Mouse (Mus musculus) CH12.LX (cell line): ENCODE results near the gene Mapk8ip3. TPM values are rescaled to one million over a fixed set of nuclear protein-coding genes. Genes with fewer than 3 reads are reported as not detected.

Experiments used
- DNase-seq: peaks from one replicate; pipeline ENCODE4 v3.0.0-alpha.2; 2013; ENCODE audit errors: extremely low read depth
- H3K27ac ChIP-seq: 2 replicates; pipeline ENCODE4 v1.5.1; 2012; ENCODE audit warnings: low read depth, mild to moderate bottlenecking, control low read depth, moderate library complexity; ENCODE audit not compliant: insufficient read depth
- H3K27me3 ChIP-seq: replicated peaks from 2 replicates; pipeline ENCODE3; 2012; ENCODE audit warnings: inconsistent platforms
- H3K36me3 ChIP-seq, 2 experiments: replicated peaks in 1 of 2; 2 replicates each; pipeline versions ENCODE3 to v1.6.1; 2012; ENCODE audit warnings: inconsistent platforms in 1 of 2, low read length in 1 of 2, mild to moderate bottlenecking in 1 of 2, mixed read lengths in 1 of 2, moderate library complexity in 1 of 2; ENCODE audit not compliant: control insufficient read depth in 1 of 2, insufficient read depth in 1 of 2
- H3K4me1 ChIP-seq, 2 experiments: 2 replicates each; pipeline ENCODE4 v1.6.1; 2012; ENCODE audit warnings: inconsistent platforms in 1 of 2, moderate library complexity in 1 of 2; ENCODE audit not compliant: insufficient read depth in 2 of 2, control insufficient read depth in 1 of 2
- H3K4me2 ChIP-seq: 2 replicates; pipeline ENCODE4 v1.6.1; 2012; ENCODE audit warnings: low read depth, mild to moderate bottlenecking, control low read depth; ENCODE audit not compliant: poor library complexity, insufficient read depth, severe bottlenecking
- H3K4me3 ChIP-seq, 3 experiments: fragments of 150-350 bp in 1 of 3; sonication (generic) in 1 of 3; replicated peaks in 1 of 3; 2 replicates each; pipeline versions ENCODE3 to v1.5.1; 2011 to 2012; ENCODE audit warnings: low read depth in 2 of 3, low read length in 2 of 3, mild to moderate bottlenecking in 2 of 3, moderate library complexity in 2 of 3, control low read depth in 1 of 3, improper control_type of control experiment in 1 of 3, inconsistent platforms in 1 of 3, mixed read lengths in 1 of 3; ENCODE audit not compliant: poor library complexity in 1 of 3
- H3K79me2 ChIP-seq: replicated peaks from 2 replicates; pipeline ENCODE4 v1.6.1; 2012; ENCODE audit warnings: mild to moderate bottlenecking, moderate library complexity; ENCODE audit not compliant: control insufficient read depth, poor library complexity, insufficient read depth, severe bottlenecking; ENCODE audit errors: extremely low read depth
- H3K9ac ChIP-seq: 2 replicates; pipeline ENCODE4 v1.6.1; 2012; ENCODE audit warnings: low read depth, mild to moderate bottlenecking, control low read depth, moderate library complexity; ENCODE audit not compliant: insufficient read depth
- H3K9me3 ChIP-seq: replicated peaks from 2 replicates; pipeline ENCODE3; 2012; ENCODE audit warnings: low read length, inconsistent platforms, mixed read lengths
- BHLHE40 ChIP-seq: IDR thresholded peaks from 2 replicates; pipeline ENCODE4 v1.6.1; 2011; ENCODE audit warnings: mild to moderate bottlenecking, low read depth, low read length, improper control_type of control experiment
- CHD2 ChIP-seq: IDR thresholded peaks from 2 replicates; pipeline ENCODE4 v1.6.1; 2011; ENCODE audit warnings: low read length, improper control_type of control experiment
- CTCF ChIP-seq, 2 experiments: IDR thresholded peaks in 1 of 2; conservative IDR thresholded peaks in 1 of 2; 2 replicates each; pipeline ENCODE4 v1.5.1; 2011 to 2012; ENCODE audit warnings: low read depth in 2 of 2, low read length in 2 of 2, improper control_type of control experiment in 1 of 2, inconsistent platforms in 1 of 2, mild to moderate bottlenecking in 1 of 2, moderate library complexity in 1 of 2
- E2F4 ChIP-seq: IDR thresholded peaks from 2 replicates; pipeline ENCODE4 v1.6.1; 2011; ENCODE audit warnings: low read depth, low read length, improper control_type of control experiment; ENCODE audit not compliant: insufficient replicate concordance
- ELF1 ChIP-seq: IDR thresholded peaks from 2 replicates; pipeline ENCODE4 v1.6.1; 2014; ENCODE audit warnings: low read depth, mild to moderate bottlenecking, inconsistent platforms, low read length, improper control_type of control experiment
- ETS1 ChIP-seq: conservative IDR thresholded peaks from 2 replicates; pipeline ENCODE4 v1.6.1; 2012; ENCODE audit warnings: low read depth, mild to moderate bottlenecking, inconsistent platforms, low read length, improper control_type of control experiment, moderate library complexity
- GABPA ChIP-seq: IDR thresholded peaks from 2 replicates; pipeline ENCODE4 v1.6.1; 2012; ENCODE audit warnings: low read depth, low read length, improper control_type of control experiment, inconsistent platforms; ENCODE audit not compliant: insufficient replicate concordance
- HCFC1 ChIP-seq: IDR thresholded peaks from 2 replicates; pipeline ENCODE4 v1.6.1; 2012; ENCODE audit warnings: low read depth, mild to moderate bottlenecking, inconsistent platforms, low read length, improper control_type of control experiment
- IRF4 ChIP-seq: IDR thresholded peaks from 2 replicates; pipeline ENCODE4 v1.6.1; 2014; ENCODE audit warnings: low read depth, mild to moderate bottlenecking, inconsistent platforms, low read length, improper control_type of control experiment
- JUN ChIP-seq: IDR thresholded peaks from 2 replicates; pipeline ENCODE4 v1.6.1; 2011; ENCODE audit warnings: low read depth, mild to moderate bottlenecking, low read length, improper control_type of control experiment, moderate library complexity; ENCODE audit not compliant: insufficient read depth
- JUND ChIP-seq: conservative IDR thresholded peaks from 2 replicates; pipeline ENCODE4 v1.6.1; 2011; ENCODE audit warnings: low read depth, low read length, improper control_type of control experiment
- KAT2A ChIP-seq: IDR thresholded peaks from 2 replicates; pipeline ENCODE4 v1.6.1; 2012; ENCODE audit warnings: low read length, improper control_type of control experiment, inconsistent platforms; ENCODE audit not compliant: insufficient replicate concordance
- MAFK ChIP-seq: IDR thresholded peaks from 2 replicates; pipeline ENCODE4 v1.6.1; 2011; ENCODE audit warnings: low read length, improper control_type of control experiment; ENCODE audit not compliant: insufficient replicate concordance
- MAX ChIP-seq: IDR thresholded peaks from 2 replicates; pipeline ENCODE4 v1.6.1; 2011; ENCODE audit warnings: low read length, improper control_type of control experiment
- MAZ ChIP-seq: IDR thresholded peaks from 2 replicates; pipeline ENCODE4 v1.6.1; 2012; ENCODE audit warnings: low read depth, mild to moderate bottlenecking, inconsistent platforms, low read length, improper control_type of control experiment, moderate library complexity
- MEF2A ChIP-seq: IDR thresholded peaks from 2 replicates; pipeline ENCODE4 v1.6.1; 2014; ENCODE audit warnings: low read depth, mild to moderate bottlenecking, inconsistent platforms, low read length, improper control_type of control experiment, borderline replicate concordance
- MXI1 ChIP-seq: IDR thresholded peaks from 2 replicates; pipeline ENCODE4 v1.6.1; 2011; ENCODE audit warnings: mild to moderate bottlenecking, low read depth, low read length, improper control_type of control experiment
- MYC ChIP-seq: IDR thresholded peaks from 2 replicates; pipeline ENCODE4 v1.6.1; 2011; ENCODE audit warnings: low read depth, mild to moderate bottlenecking, improper control_type of control experiment, low read length
- NELFE ChIP-seq: IDR thresholded peaks from 2 replicates; pipeline ENCODE4 v1.6.1; 2011; ENCODE audit warnings: low read depth, low read length, improper control_type of control experiment
- NRF1 ChIP-seq: IDR thresholded peaks from 2 replicates; pipeline ENCODE4 v1.6.1; 2014; ENCODE audit warnings: low read depth, mild to moderate bottlenecking, inconsistent platforms, low read length, improper control_type of control experiment, moderate library complexity
- PAX5 ChIP-seq: IDR thresholded peaks from 2 replicates; pipeline ENCODE4 v1.6.1; 2012; ENCODE audit warnings: low read length, inconsistent platforms, mixed read lengths
- POLR2A ChIP-seq: IDR thresholded peaks from 2 replicates; pipeline ENCODE4 v1.6.1; 2011; ENCODE audit warnings: low read depth, mild to moderate bottlenecking, improper control_type of control experiment, low read length
- POLR2AphosphoS2 ChIP-seq: IDR thresholded peaks from 2 replicates; pipeline ENCODE4 v1.6.1; 2011; ENCODE audit warnings: low read depth, low read length, improper control_type of control experiment
- RAD21 ChIP-seq: IDR thresholded peaks from 2 replicates; pipeline ENCODE4 v1.6.1; 2011; ENCODE audit warnings: low read depth, mild to moderate bottlenecking, low read length, improper control_type of control experiment, moderate library complexity
- SIN3A ChIP-seq: IDR thresholded peaks from 2 replicates; pipeline ENCODE4 v1.6.1; 2012; ENCODE audit warnings: low read length, improper control_type of control experiment, inconsistent platforms
- SMC3 ChIP-seq: IDR thresholded peaks from 2 replicates; pipeline ENCODE4 v1.6.1; 2011; ENCODE audit warnings: low read depth, low read length, improper control_type of control experiment
- TBP ChIP-seq: conservative IDR thresholded peaks from 2 replicates; pipeline ENCODE4 v1.6.1; 2011; ENCODE audit warnings: low read depth, low read length, improper control_type of control experiment
- TCF12 ChIP-seq: IDR thresholded peaks from 2 replicates; pipeline ENCODE4 v1.6.1; 2014; ENCODE audit warnings: low read depth, mild to moderate bottlenecking, inconsistent platforms, low read length, improper control_type of control experiment
- USF1 ChIP-seq: IDR thresholded peaks from 2 replicates; pipeline ENCODE4 v1.6.1; 2014; ENCODE audit warnings: low read depth, mild to moderate bottlenecking, inconsistent platforms, low read length, improper control_type of control experiment
- ZMIZ1 ChIP-seq: IDR thresholded peaks from 2 replicates; pipeline ENCODE4 v1.6.1; 2012; ENCODE audit warnings: low read depth, mild to moderate bottlenecking, inconsistent platforms, low read length, improper control_type of control experiment
- ZNF384 ChIP-seq: IDR thresholded peaks from 2 replicates; pipeline ENCODE4 v1.6.1; 2012; ENCODE audit warnings: low read depth, low read length, improper control_type of control experiment, inconsistent platforms
- dilution Hi-C: fragments of 300-500 bp; cut with MboI; formaldehyde crosslinking; loops from 2 replicates; pipeline ENCODE4 v1.14.3; 2020; ENCODE audit warnings: low sequenced_read_pairs; ENCODE audit not compliant: extremely low pct_unique_long_range_greater_than_20kb, extremely low pct_ligation_motif_present
- in situ Hi-C: fragments of 300-500 bp; cut with MboI; formaldehyde crosslinking; loops from 3 replicates; pipeline ENCODE4 v1.14.3; 2019; ENCODE audit warnings: low sequenced_read_pairs, low pct_ligation_motif_present, low pct_unique_long_range_greater_than_20kb, mixed read lengths
- polyA plus RNA-seq: library from polyadenylated mRNA; unstranded; fragments of >175 nt; gene quantifications from 2 replicates; pipeline ENCODE4 v1.2.1, GENCODE M21; 2012; ENCODE audit warnings: low read depth; ENCODE audit not compliant: insufficient read length
- total RNA-seq, 2 experiments: library from RNA; depleted of rRNA; stranded (reverse); fragments of 300-350 nt in 1 of 2; fragments of >200 nt in 1 of 2; gene quantifications; 2 replicates each; pipeline ENCODE4 v1.2.3; 2012 to 2014

Mapk8ip3 gene
- total and polyA plus RNA-seq, 3 experiments = 14.5 to 44.0 (median 34.1) TPM

GRCm38 (mm10) chr17:24960852-24961715, 24.3 kb upstream of the Mapk8ip3 start (continued):
- TF ChIP-seq TBP (0 out of 2 replicates have a peak, but pooled peaks have one; percentile 36), GABPA (no peak; the same call in 1 of the 2 replicates), ZNF384 (no peak), NRF1 (no peak; the same call in 1 of the 2 replicates), ETS1 (no peak)

GRCm38 (mm10) chr17:24960135-24960851, 23.5 kb upstream of the Mapk8ip3 start, which contains the start of gene Jpt2:
Jpt2 (minus strand) TSS chr17:24960689.
- peak within 1 kb of the TSS; percentile 73 for H3K9ac ChIP-seq
- no peaks in the 10 kb centered on the region for H3K27me3 ChIP-seq
- in situ Hi-C loops (no loop called here), dilution Hi-C loops (no loop called here)
- H3K4me1 ChIP-seq = peaks cover 3 to 23% of the 10 kb centered on the region in 2 experiments
- peak within 1 kb of the TSS; percentile 80 for H3K4me2 ChIP-seq
- H3K9me3 ChIP-seq = no peaks in the 10 kb centered on the region
- TF ChIP-seq KAT2A (0 out of 2 replicates have a peak, but pooled peaks have one; percentile 44), IRF4 (no peak), MXI1 (peak; percentile 94), HCFC1 (peak; percentile 62; the same call in 1 of the 2 replicates), SIN3A (peak; percentile 70; the same call in 1 of the 2 replicates), ELF1 (no peak), RAD21 (no peak), BHLHE40 (no peak), MAFK (0 out of 2 replicates have a peak, but pooled peaks have one; percentile 3), MYC (peak; percentile 86), TBP (0 out of 2 replicates have a peak, but pooled peaks have one; percentile 55), PAX5 (no peak), MAX (peak; percentile 57), NELFE (peak; percentile 58), NRF1 (peak; percentile 74), USF1 (no peak), SMC3 (no peak), CTCF (conservative IDR thresholded peaks at IDR 0.05 in 1 of 2, IDR thresholded peaks at IDR 0.05 in 1 of 2; ENCODE audit: low read depth in 2 of 2, low read length in 2 of 2) (peak in 1 of 2 experiments; percentile 53; a peak in 2 of 4 replicates), TCF12 (peak; percentile 71), POLR2A (peak; percentile 76; the same call in 1 of the 2 replicates), MEF2A (peak; percentile 27; the same call in 1 of the 2 replicates), ETS1 (no peak), JUND (no peak), POLR2AphosphoS2 (no peak; the same call in 1 of the 2 replicates), CHD2 (peak; percentile 95), JUN (no peak), E2F4 (peak; percentile 68; the same call in 1 of the 2 replicates), ZMIZ1 (peak; percentile 86), MAZ (peak; percentile 85; the same call in 1 of the 2 replicates)
- peak within 1 kb of the TSS; percentile 90 to 96 (median 93) for H3K4me3 ChIP-seq
- H3K36me3 ChIP-seq = peaks cover 34 to 60% of the 10 kb centered on the region in 2 experiments
- H3K79me2 ChIP-seq = peaks cover 43% of the 10 kb centered on the region
- H3K27ac ChIP-seq = peak within 1 kb of the TSS; percentile 54
- peak; percentile 98 for DNase-seq
